Mouse (Mus musculus): ENCODE data around the gene Lat2. TPM values are rescaled to one million over a fixed set of nuclear protein-coding genes. Genes with fewer than 3 reads are reported as not detected.

The Lat2 gene
- polyA plus RNA-seq, 1 experiment, result 0.61 TPM

DNA sequence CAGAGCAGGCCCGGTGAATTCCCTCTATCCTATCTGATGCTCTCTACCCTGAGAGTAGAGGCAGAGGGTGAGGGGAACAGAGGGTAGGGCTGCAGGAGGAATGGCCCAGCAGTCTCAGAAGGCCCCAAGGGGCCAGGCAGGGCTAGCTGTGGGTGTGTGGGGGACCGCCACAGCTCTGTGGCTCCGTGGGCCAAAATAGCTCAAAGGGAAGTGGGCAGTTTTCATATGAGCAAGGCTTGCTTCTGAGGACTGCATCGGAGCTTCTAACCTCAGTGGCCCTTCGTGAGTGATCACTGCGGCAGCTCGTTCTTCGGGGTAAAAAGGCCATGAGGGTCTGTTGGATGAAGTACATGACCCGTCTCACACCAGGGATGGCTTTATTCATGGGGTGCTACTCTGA lies 1.1 kb downstream of the Lat2 start:
- H3K79me3 ChIP-seq (ENCODE audit: low read depth), result no peaks in the 10 kb centered on the region
- no peaks in the 10 kb centered on the region for H3K79me2 ChIP-seq (ENCODE audit: control insufficient read depth, insufficient read depth)
- no peaks in the 10 kb centered on the region for H3K27me3 ChIP-seq (ENCODE audit: control insufficient read depth, insufficient read depth, insufficient read length)
- H3ac ChIP-seq (ENCODE audit: control insufficient read depth, insufficient read length, low read depth), result no peak overlapping the region
- TF ChIP-seq CTCF (IDR thresholded peaks at IDR 0.05; ENCODE audit: control insufficient read depth, insufficient read depth, insufficient read length) (no peak), CEBPB (IDR thresholded peaks at IDR 0.05; ENCODE audit: low read depth) (no peak), MYOG (IDR thresholded peaks at IDR 0.05; ENCODE audit: control insufficient read depth, extremely low read depth, insufficient read length) (no peak), FOSL1 (IDR thresholded peaks at IDR 0.05; ENCODE audit: insufficient read depth, low read length, poor library complexity, severe bottlenecking) (no peak), MAX (IDR thresholded peaks at IDR 0.05) (no peak), USF1 (IDR thresholded peaks at IDR 0.05; ENCODE audit: low read depth) (no peak), MYOD1 (IDR thresholded peaks at IDR 0.05; ENCODE audit: control insufficient read depth, insufficient read length, low read depth) (no peak)
- H3K4me3 ChIP-seq (ENCODE audit: insufficient read depth, poor library complexity, severe bottlenecking), result no peak overlapping the region
- H3K36me3 ChIP-seq (ENCODE audit: control insufficient read depth, insufficient read depth), result peaks cover 5% of the 10 kb centered on the region

DNA sequence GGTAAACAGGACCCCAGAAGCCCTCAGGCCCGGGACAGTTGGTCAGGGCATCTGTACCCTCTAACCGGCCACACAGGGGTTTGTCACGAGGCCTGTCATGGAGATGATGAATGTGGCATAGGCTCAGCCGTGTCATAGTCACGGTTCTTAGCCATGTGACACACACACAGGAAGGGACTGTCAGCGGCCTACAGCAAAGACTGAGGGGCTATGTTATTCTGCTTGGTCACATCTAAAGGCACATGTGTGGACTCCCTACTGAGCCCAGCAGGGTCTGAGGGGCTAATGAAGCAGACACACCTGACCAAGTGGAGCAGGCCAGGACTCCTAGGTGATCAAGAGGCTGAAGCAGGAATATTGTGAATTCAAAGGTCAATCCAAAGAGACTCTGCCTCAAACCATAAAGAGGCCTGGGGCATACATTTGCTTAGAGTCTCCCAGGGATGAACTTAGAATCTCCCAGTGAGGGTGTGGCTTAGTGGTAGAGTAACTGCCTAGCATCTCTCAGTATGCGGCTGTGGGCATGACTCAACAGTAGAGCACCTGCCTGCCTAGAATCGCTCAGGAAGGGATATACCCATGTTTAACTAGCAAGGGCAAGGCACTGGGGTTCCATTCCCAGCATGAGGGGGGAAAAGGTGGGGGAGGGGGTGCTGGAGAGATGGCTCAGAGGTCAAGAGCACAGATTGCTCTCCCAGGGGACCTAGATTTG lies 2.9 kb downstream of the Lat2 start:
- H3ac ChIP-seq (ENCODE audit: control insufficient read depth, insufficient read length, low read depth), result no peak overlapping the region
- no peaks in the 10 kb centered on the region for H3K79me3 ChIP-seq (ENCODE audit: low read depth)
- no peak overlapping the region for H3K4me3 ChIP-seq (ENCODE audit: insufficient read depth, poor library complexity, severe bottlenecking)
- H3K36me3 ChIP-seq (ENCODE audit: control insufficient read depth, insufficient read depth), result peaks cover 4% of the 10 kb centered on the region
- H3K79me2 ChIP-seq (ENCODE audit: control insufficient read depth, insufficient read depth), result no peaks in the 10 kb centered on the region
- TF ChIP-seq MAX (IDR thresholded peaks at IDR 0.05) (no peak), MYOG (IDR thresholded peaks at IDR 0.05; ENCODE audit: control insufficient read depth, extremely low read depth, insufficient read length) (no peak), MYOD1 (IDR thresholded peaks at IDR 0.05; ENCODE audit: control insufficient read depth, insufficient read length, low read depth) (peak; percentile 34), FOSL1 (IDR thresholded peaks at IDR 0.05; ENCODE audit: insufficient read depth, low read length, poor library complexity, severe bottlenecking) (no peak), CEBPB (IDR thresholded peaks at IDR 0.05; ENCODE audit: low read depth) (no peak), CTCF (IDR thresholded peaks at IDR 0.05; ENCODE audit: control insufficient read depth, insufficient read depth, insufficient read length) (no peak), USF1 (IDR thresholded peaks at IDR 0.05; ENCODE audit: low read depth) (peak; percentile 39)
- H3K27me3 ChIP-seq (ENCODE audit: control insufficient read depth, insufficient read depth, insufficient read length), result no peaks in the 10 kb centered on the region

DNA sequence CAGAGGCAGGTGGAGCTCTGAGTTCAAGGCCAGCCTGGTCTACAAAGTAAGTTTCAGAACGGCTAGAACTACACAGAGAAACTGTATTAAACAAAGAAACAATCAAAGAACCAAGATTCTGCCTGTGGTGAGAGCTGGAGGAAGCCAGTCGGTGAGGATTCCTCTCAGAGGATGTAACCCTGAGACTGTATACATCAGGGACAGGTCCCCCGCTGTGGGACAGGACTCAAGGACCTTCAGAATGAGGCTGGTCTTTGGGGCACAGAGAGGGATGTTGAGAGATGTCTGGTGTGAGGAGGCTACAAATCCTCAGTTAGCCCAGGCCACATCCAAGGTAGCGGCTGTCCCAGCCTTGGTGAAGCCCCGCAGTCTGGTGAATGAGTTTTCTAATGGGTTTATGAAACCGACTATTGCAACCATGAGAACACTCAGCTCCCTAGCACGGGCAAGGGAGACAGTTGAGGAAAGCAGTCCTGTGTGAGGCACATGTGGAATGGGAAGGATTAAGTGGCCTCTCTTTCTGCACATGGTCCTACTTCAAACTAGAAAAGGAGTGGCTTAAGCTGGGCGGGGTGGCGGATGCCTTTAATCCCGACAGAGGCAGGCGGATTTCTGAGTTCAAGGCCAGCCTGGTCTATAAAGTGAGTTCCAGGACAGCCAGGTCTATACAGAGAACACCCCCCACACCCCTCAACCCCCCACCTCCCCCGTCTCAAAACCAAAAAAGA lies 4.7 kb downstream of the Lat2 start:
- no peak overlapping the region for H3ac ChIP-seq (ENCODE audit: control insufficient read depth, insufficient read length, low read depth)
- no peak overlapping the region for H3K4me3 ChIP-seq (ENCODE audit: insufficient read depth, poor library complexity, severe bottlenecking)
- TF ChIP-seq MAX (IDR thresholded peaks at IDR 0.05) (no peak), CEBPB (IDR thresholded peaks at IDR 0.05; ENCODE audit: low read depth) (no peak), FOSL1 (IDR thresholded peaks at IDR 0.05; ENCODE audit: insufficient read depth, low read length, poor library complexity, severe bottlenecking) (no peak), CTCF (IDR thresholded peaks at IDR 0.05; ENCODE audit: control insufficient read depth, insufficient read depth, insufficient read length) (no peak), MYOD1 (IDR thresholded peaks at IDR 0.05; ENCODE audit: control insufficient read depth, insufficient read length, low read depth) (no peak), MYOG (IDR thresholded peaks at IDR 0.05; ENCODE audit: control insufficient read depth, extremely low read depth, insufficient read length) (no peak), USF1 (IDR thresholded peaks at IDR 0.05; ENCODE audit: low read depth) (no peak)
- no peaks in the 10 kb centered on the region for H3K27me3 ChIP-seq (ENCODE audit: control insufficient read depth, insufficient read depth, insufficient read length)
- no peaks in the 10 kb centered on the region for H3K36me3 ChIP-seq (ENCODE audit: control insufficient read depth, insufficient read depth)
- no peaks in the 10 kb centered on the region for H3K79me2 ChIP-seq (ENCODE audit: control insufficient read depth, insufficient read depth)
- no peaks in the 10 kb centered on the region for H3K79me3 ChIP-seq (ENCODE audit: low read depth)

DNA sequence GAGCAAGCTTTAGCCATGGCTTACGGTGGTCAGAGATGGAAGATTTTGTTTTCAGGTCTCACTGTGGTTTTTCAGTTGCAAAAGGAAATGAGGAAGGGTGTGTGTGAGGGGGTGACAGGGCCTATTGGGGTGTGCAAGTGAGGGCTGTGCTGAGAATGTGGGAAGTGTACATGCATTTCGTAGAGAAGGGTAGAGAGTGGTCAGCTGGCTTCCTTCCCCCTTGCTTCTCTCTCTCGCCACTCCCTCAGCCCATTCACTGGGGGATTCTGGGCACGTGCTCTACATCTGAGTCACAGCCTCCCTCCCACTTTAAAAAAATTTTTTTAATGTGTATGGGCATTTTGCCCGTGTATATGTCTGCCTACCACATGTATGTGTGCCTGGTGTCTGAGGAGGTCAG lies 7.7 kb downstream of the Lat2 start:
- TF ChIP-seq CEBPB (IDR thresholded peaks at IDR 0.05; ENCODE audit: low read depth), result no peak
- TF ChIP-seq MAX (IDR thresholded peaks at IDR 0.05), result peak; percentile 29
- peak; percentile 93 for TF ChIP-seq USF1 (IDR thresholded peaks at IDR 0.05; ENCODE audit: low read depth)
- H3K27me3 ChIP-seq (ENCODE audit: control insufficient read depth, insufficient read depth, insufficient read length), result no peaks in the 10 kb centered on the region
- no peak overlapping the region for H3ac ChIP-seq (ENCODE audit: control insufficient read depth, insufficient read length, low read depth)
- H3K4me3 ChIP-seq (ENCODE audit: insufficient read depth, poor library complexity, severe bottlenecking), result no peak overlapping the region
- no peaks in the 10 kb centered on the region for H3K79me2 ChIP-seq (ENCODE audit: control insufficient read depth, insufficient read depth)
- no peaks in the 10 kb centered on the region for H3K36me3 ChIP-seq (ENCODE audit: control insufficient read depth, insufficient read depth)
- no peaks in the 10 kb centered on the region for H3K79me3 ChIP-seq (ENCODE audit: low read depth)

DNA sequence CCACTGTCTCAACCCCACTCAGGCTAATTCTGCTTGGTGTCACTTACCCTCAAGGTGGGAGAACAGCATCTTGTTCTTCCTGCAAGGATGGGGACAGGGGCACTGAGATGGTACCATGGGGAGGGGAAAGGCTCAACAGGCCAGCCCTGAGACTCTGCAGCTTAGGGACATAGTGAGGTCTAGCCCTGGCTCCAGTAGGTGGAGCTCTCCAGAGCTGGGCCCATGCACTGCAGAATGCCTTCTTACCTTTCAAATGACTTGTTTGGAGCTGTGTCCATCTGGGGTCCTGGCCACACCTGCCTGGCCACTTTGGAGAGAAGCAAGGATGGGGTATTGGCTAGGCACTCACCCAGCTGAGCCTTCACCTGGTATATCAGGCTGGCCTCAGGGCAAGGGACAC lies 8.5 kb downstream of the Lat2 start:
- no peaks in the 10 kb centered on the region for H3K79me3 ChIP-seq (ENCODE audit: low read depth)
- TF ChIP-seq USF1 (IDR thresholded peaks at IDR 0.05; ENCODE audit: low read depth) (no peak), MAX (IDR thresholded peaks at IDR 0.05) (no peak), MYOG (IDR thresholded peaks at IDR 0.05; ENCODE audit: control insufficient read depth, extremely low read depth, insufficient read length) (no peak), CEBPB (IDR thresholded peaks at IDR 0.05; ENCODE audit: low read depth) (no peak), MYOD1 (IDR thresholded peaks at IDR 0.05; ENCODE audit: control insufficient read depth, insufficient read length, low read depth) (no peak), FOSL1 (IDR thresholded peaks at IDR 0.05; ENCODE audit: insufficient read depth, low read length, poor library complexity, severe bottlenecking) (no peak), CTCF (IDR thresholded peaks at IDR 0.05; ENCODE audit: control insufficient read depth, insufficient read depth, insufficient read length) (no peak)
- no peak overlapping the region for H3K4me3 ChIP-seq (ENCODE audit: insufficient read depth, poor library complexity, severe bottlenecking)
- H3K79me2 ChIP-seq (ENCODE audit: control insufficient read depth, insufficient read depth), result no peaks in the 10 kb centered on the region
- H3ac ChIP-seq (ENCODE audit: control insufficient read depth, insufficient read length, low read depth), result no peak overlapping the region
- no peaks in the 10 kb centered on the region for H3K36me3 ChIP-seq (ENCODE audit: control insufficient read depth, insufficient read depth)
- H3K27me3 ChIP-seq (ENCODE audit: control insufficient read depth, insufficient read depth, insufficient read length), result no peaks in the 10 kb centered on the region
